ENCODE assay signal across 8 mouse cellular contexts in genomic region chr13:14613553-14613952, GRCm38 (mm10). TPM values are rescaled to one million over a fixed set of nuclear protein-coding genes. Genes with fewer than 3 reads are reported as not detected.
DNase-seq lines count a peak whose midpoint lies in the region; ATAC-seq and TF ChIP-seq lines count a peak whose summit lies in the region.

No protein-coding gene starts in this region.

- TF ChIP-seq CTCF in midbrain, postnatal 0 days (IDR thresholded peaks at IDR 0.05): no peak

- H3K4me1 ChIP-seq in kidney, embryonic 15.5 days: peaks cover 14% of the 10 kb centered on the region; the same call in 1 of the 2 replicates
- H3K4me1 ChIP-seq in midbrain, postnatal 0 days (ENCODE audit: insufficient read depth, low read length): peaks cover 4% of the 10 kb centered on the region

- no peaks in the 10 kb centered on the region for H3K9me3 ChIP-seq in kidney, embryonic 15.5 days (replicated peaks)
- H3K9me3 ChIP-seq in midbrain, postnatal 0 days (ENCODE audit: low read length): no peaks in the 10 kb centered on the region

- no peak for DNase-seq in kidney, postnatal 10 days
- DNase-seq in induced T-regulatory cell, adult 2 months (ENCODE audit: low read depth): peak; percentile 82
- DNase-seq in midbrain, postnatal 0 days (ENCODE audit: low spot score): no peak
- no peak for DNase-seq in layer of hippocampus, adult 11-12 months (ENCODE audit: low spot score)
- no peak for DNase-seq in adrenal gland, adult 2 months
- no peak for DNase-seq in ovary, postnatal 36 days (ENCODE audit: low spot score)

- H3K27me3 ChIP-seq in kidney, embryonic 15.5 days: no peaks in the 10 kb centered on the region
- no peaks in the 10 kb centered on the region for H3K27me3 ChIP-seq in midbrain, postnatal 0 days (ENCODE audit: insufficient read depth, low read length)

- ATAC-seq in kidney, embryonic 15.5 days (replicated peaks; ENCODE audit: low FRiP score): no peak
- peak; percentile 57 for ATAC-seq in activated CD4-positive, CD25-positive, alpha-beta regulatory T cell, adult 4 months
- ATAC-seq in midbrain, postnatal 0 days (ENCODE audit: low FRiP score): no peak

- peaks cover 37% of the 10 kb centered on the region for H3K36me3 ChIP-seq in kidney, embryonic 15.5 days
- peaks cover 18% of the 10 kb centered on the region for H3K36me3 ChIP-seq in midbrain, postnatal 0 days (ENCODE audit: insufficient read depth, low read length)

- H3K4me3 ChIP-seq in kidney, embryonic 15.5 days (replicated peaks): peak overlapping the region; percentile 84
- H3K4me3 ChIP-seq in midbrain, postnatal 0 days (ENCODE audit: low read depth, low read length): peak overlapping the region; percentile 94

- peak overlapping the region; percentile 66 for H3K27ac ChIP-seq in kidney, embryonic 15.5 days
- peak overlapping the region; percentile 71 for H3K27ac ChIP-seq in midbrain, postnatal 0 days (ENCODE audit: low read depth, low read length)

- H3K4me2 ChIP-seq in kidney, embryonic 15.5 days: peak overlapping the region; percentile 64
- H3K4me2 ChIP-seq in midbrain, postnatal 0 days (ENCODE audit: low read depth, low read length, poor library complexity, severe bottlenecking): peak overlapping the region; percentile 49

- peak overlapping the region; percentile 93 for H3K9ac ChIP-seq in kidney, embryonic 15.5 days
- H3K9ac ChIP-seq in midbrain, postnatal 0 days (replicated peaks; ENCODE audit: low read length, poor library complexity, severe bottlenecking): peak overlapping the region; percentile 88

- WGBS in kidney, embryonic 15.5 days: 2% methylated on average over 9 of the region's 9 CpGs
- 2% methylated on average over 9 of the region's 9 CpGs for WGBS in midbrain, postnatal 0 days

RNA-seq across cellular contexts. Expression of gene Psma2, which starts 0.5 kb away (rescaled TPM):
- 184 and 199 TPM in 2 replicates for polyA plus RNA-seq in kidney, embryonic 15.5 days (2015; fragmentation: Nextera tagmentation; extraction: Ambion mirVana)
- 100 to 1,000 TPM; 199 to 204 TPM for polyA plus RNA-seq in activated CD4-positive, CD25-positive, alpha-beta regulatory T cell, adult 4 months (2017; shearing (Covaris generic))
- 74.8 and 81.4 TPM in 2 replicates for total RNA-seq in midbrain, postnatal 0 days (2014; rRNA removed)
- 166 and 175 TPM in 2 replicates for polyA plus RNA-seq in midbrain, postnatal 0 days (2015; fragmentation: Nextera tagmentation; extraction: Ambion mirVana)
- 100 to 1,000 TPM in 1 of 2 experiments, 10 to 100 TPM in 1; 99.6 to 106 TPM for total RNA-seq in adrenal gland, adult 2 months (2021)
- 18.4 and 20.2 TPM in 2 replicates for polyA plus RNA-seq in adrenal gland, adult 2 months (2012; rRNA removed)

RNA-seq across cellular contexts. Expression of gene Mrpl32, which starts 0.6 kb away (rescaled TPM):
- polyA plus RNA-seq in kidney, embryonic 15.5 days (2015; fragmentation: Nextera tagmentation; extraction: Ambion mirVana): 110 and 127 TPM in 2 replicates
- 100 to 1,000 TPM; 125 to 136 TPM for polyA plus RNA-seq in activated CD4-positive, CD25-positive, alpha-beta regulatory T cell, adult 4 months (2017; shearing (Covaris generic))
- total RNA-seq in midbrain, postnatal 0 days (2014; rRNA removed): 22.7 and 27.5 TPM in 2 replicates
- polyA plus RNA-seq in midbrain, postnatal 0 days (2015; fragmentation: Nextera tagmentation; extraction: Ambion mirVana): 102 and 104 TPM in 2 replicates
- total RNA-seq in adrenal gland, adult 2 months (2021): 10 to 100 TPM; 49.8 to 83.5 TPM
- 8.9 and 10.7 TPM in 2 replicates for polyA plus RNA-seq in adrenal gland, adult 2 months (2012; rRNA removed)

RNA-seq across cellular contexts. Expression of gene AW209491, which starts 16.4 kb away (rescaled TPM):
- 26.7 and 27.8 TPM in 2 replicates for polyA plus RNA-seq in kidney, embryonic 15.5 days (2015; fragmentation: Nextera tagmentation; extraction: Ambion mirVana)
- polyA plus RNA-seq in activated CD4-positive, CD25-positive, alpha-beta regulatory T cell, adult 4 months (2017; shearing (Covaris generic)): 10 to 100 TPM; 20.1 to 21.0 TPM
- 9.2 and 14.6 TPM in 2 replicates for total RNA-seq in midbrain, postnatal 0 days (2014; rRNA removed)
- polyA plus RNA-seq in midbrain, postnatal 0 days (2015; fragmentation: Nextera tagmentation; extraction: Ambion mirVana): 32.1 and 32.3 TPM in 2 replicates
- total RNA-seq in adrenal gland, adult 2 months (2021): 10 to 100 TPM; 16.9 to 19.1 TPM
- 1.6 and 2.1 TPM in 2 replicates for polyA plus RNA-seq in adrenal gland, adult 2 months (2012; rRNA removed)
